Mouse (Mus musculus) heart, postnatal 0 days (tissue): ENCODE results near the gene Mrpl49. TPM values are rescaled to one million over a fixed set of nuclear protein-coding genes. Genes with fewer than 3 reads are reported as not detected.

Experiments
- ATAC-seq: fragments of 200-750 bp; cut with Nextera tagmentation; 2 replicates; pipeline ENCODE4 v1.8.0; 2017; ENCODE audit warnings: low read depth, moderate number of reproducible peaks, moderate library complexity; ENCODE audit not compliant: insufficient read depth
- DNase-seq: peaks from one replicate; pipeline ENCODE4 v3.0.0-alpha.2; 2016; ENCODE audit warnings: low spot score
- H3K27ac ChIP-seq: fragments of 300-500 bp; sonication (generic); 2 replicates; pipeline ENCODE4 v1.5.1; 2014; ENCODE audit warnings: low read depth, mild to moderate bottlenecking
- H3K27me3 ChIP-seq: fragments of 300-500 bp; sonication (generic); 2 replicates; pipeline ENCODE4 v1.6.1; 2014; ENCODE audit warnings: low read length, mixed read lengths; ENCODE audit not compliant: control insufficient read depth, insufficient read depth
- H3K36me3 ChIP-seq: fragments of 300-500 bp; sonication (generic); replicated peaks from 2 replicates; pipeline ENCODE4 v1.6.1; 2014; ENCODE audit warnings: low read length, mixed read lengths; ENCODE audit not compliant: control insufficient read depth, insufficient read depth
- H3K4me1 ChIP-seq: fragments of 300-500 bp; sonication (generic); 2 replicates; pipeline ENCODE4 v1.6.1; 2014; ENCODE audit warnings: antibody characterized with exemption; ENCODE audit not compliant: control insufficient read depth, insufficient read depth
- H3K4me2 ChIP-seq: fragments of 300-500 bp; sonication (generic); 2 replicates; pipeline ENCODE4 v1.6.1; 2014; ENCODE audit warnings: low read depth, mild to moderate bottlenecking, low read length, moderate library complexity
- H3K4me3 ChIP-seq: fragments of 300-500 bp; sonication (generic); 2 replicates; pipeline ENCODE4 v1.5.1; 2014; ENCODE audit warnings: low read depth, low read length
- H3K9ac ChIP-seq: fragments of 300-500 bp; sonication (generic); replicated peaks from 2 replicates; pipeline ENCODE4 v1.6.1; 2014; ENCODE audit warnings: low read depth, low read length, mixed read lengths
- H3K9me3 ChIP-seq: fragments of 300-500 bp; sonication (generic); replicated peaks from 2 replicates; pipeline ENCODE4 v1.6.1; 2016; ENCODE audit warnings: low read length; ENCODE audit not compliant: control insufficient read depth
- CTCF ChIP-seq: IDR thresholded peaks from 2 replicates; pipeline ENCODE4 v1.5.1; 2016; ENCODE audit warnings: antibody characterized with exemption, control low read depth, low read depth
- EP300 ChIP-seq: IDR thresholded peaks from 2 replicates; pipeline ENCODE4 v1.6.1; 2016; ENCODE audit warnings: antibody characterized with exemption, low read depth
- WGBS: fragments of 180-500 bp; shearing (Covaris S2); extraction: QIAGEN DNeasy Blood & Tissue Kit; methylation state at CpG from one replicate; pipeline ENCODE4 v1.1.7; 2014; 5-methylcytosine and 5-hydroxymethylcytosine counted together
- polyA plus RNA-seq: library from polyadenylated mRNA; unstranded; fragments of >200 nt; fragmentation: Nextera tagmentation; extraction: Ambion mirVana; gene quantifications from 2 replicates; pipeline ENCODE4 v1.2.1, GENCODE M21; 2015
- total RNA-seq: library from RNA; depleted of rRNA; stranded (reverse); fragments of >200 nt; gene quantifications from 2 replicates; pipeline ENCODE4 v1.2.3, GENCODE M21; 2014; ENCODE audit warnings: low replicate concordance

Mrpl49 gene
- total and polyA plus RNA-seq, 2 experiments from 2014 or later, result 37.1 to 49.7 TPM

DNA sequence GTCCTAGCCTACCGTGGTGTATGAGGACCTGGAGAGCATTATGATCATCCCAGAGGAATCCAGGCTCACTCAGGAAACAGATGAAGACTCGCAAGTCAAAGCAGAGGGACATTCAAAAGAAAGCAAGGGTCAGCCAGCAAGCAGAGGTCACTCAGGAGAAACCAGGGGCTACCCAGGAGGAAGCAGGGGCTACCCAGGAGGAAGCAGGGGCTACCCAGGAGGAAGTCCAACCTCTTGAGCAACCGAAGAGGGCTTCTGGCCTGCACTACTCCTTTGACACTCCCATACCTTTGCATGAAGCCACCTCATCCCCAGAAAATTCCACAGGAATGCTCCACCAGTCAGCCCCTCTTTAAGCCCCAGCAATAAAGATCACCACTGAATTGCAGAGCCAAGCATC is 40.3 kb upstream of the Mrpl49 start:
- Histone ChIP-seq H3K4me3 (no peak overlapping the region), H3K4me1 (no peaks in the 10 kb centered on the region), H3K36me3 (peaks cover 10% of the 10 kb centered on the region), H3K27ac (no peak overlapping the region), H3K9me3 (no peaks in the 10 kb centered on the region), H3K27me3 (no peaks in the 10 kb centered on the region), H3K9ac (no peak overlapping the region), H3K4me2 (no peak overlapping the region)
- 74% methylated on average over 3 of the region's 3 CpGs for WGBS
- TF ChIP-seq EP300 (no peak), CTCF (no peak)
- DNase-seq, result no peak
- ATAC-seq, result no peak

GRCm38 (mm10) chr19:6094119-6094518 is 36.5 kb upstream of the Mrpl49 start, which contains the start of gene AC131692.1:
TSS of gene AC131692.1 (plus strand) at chr19:6094419.
- Histone ChIP-seq H3K4me1 (no peaks in the 10 kb centered on the region), H3K27me3 (no peaks in the 10 kb centered on the region), H3K27ac (no peak within 1 kb of the TSS), H3K9ac (no peak within 1 kb of the TSS), H3K4me3 (no peak within 1 kb of the TSS), H3K9me3 (no peaks in the 10 kb centered on the region), H3K4me2 (no peak within 1 kb of the TSS), H3K36me3 (peaks cover 40% of the 10 kb centered on the region)
- ATAC-seq, result no peak
- no peak for TF ChIP-seq EP300
- TF ChIP-seq CTCF, result no peak
- DNase-seq, result no peak
- 84% methylated on average over 7 of the region's 7 CpGs for WGBS

DNA sequence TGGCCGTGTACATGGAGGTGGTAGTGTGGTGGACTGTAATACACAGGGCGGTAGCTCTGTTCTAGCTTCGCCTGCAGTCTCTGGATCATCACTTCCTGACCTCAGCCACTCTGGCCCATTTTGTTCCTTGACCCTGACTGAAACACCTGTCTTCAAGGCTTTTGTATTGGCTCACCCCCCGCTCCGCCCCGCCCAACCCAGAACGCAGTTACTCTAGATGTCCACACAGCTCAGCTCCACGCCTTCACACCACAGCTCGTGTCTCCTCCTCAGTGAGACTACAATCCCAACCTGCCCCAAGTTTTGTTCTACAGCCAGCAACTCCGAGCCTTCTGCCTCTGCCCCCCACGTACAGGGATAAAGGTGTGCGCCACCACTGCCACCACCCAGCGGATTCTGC is 31.3 kb upstream of the Mrpl49 start:
- DNase-seq (no peak), ATAC-seq (no peak)
- 89% methylated on average over 13 of the region's 13 CpGs for WGBS
- peaks cover 41% of the 10 kb centered on the region for H3K36me3 ChIP-seq
- no peaks in the 10 kb centered on the region for H3K27me3 ChIP-seq
- no peak overlapping the region for H3K9ac ChIP-seq
- peaks cover 11% of the 10 kb centered on the region for H3K4me1 ChIP-seq
- H3K4me3 ChIP-seq, result no peak overlapping the region
- no peak overlapping the region for H3K4me2 ChIP-seq
- H3K9me3 ChIP-seq, result no peaks in the 10 kb centered on the region
- TF ChIP-seq EP300 (no peak), CTCF (no peak)
- H3K27ac ChIP-seq, result no peak overlapping the region

GRCm38 (mm10) chr19:6085417-6085879 is 27.9 kb upstream of the Mrpl49 start:
- Histone ChIP-seq H3K4me2 (peak overlapping the region; percentile 87), H3K27me3 (no peaks in the 10 kb centered on the region), H3K4me3 (peak overlapping the region; percentile 72), H3K27ac (peak overlapping the region; percentile 52; the same call in 1 of the 2 replicates), H3K36me3 (peaks cover 38% of the 10 kb centered on the region), H3K9ac (peak overlapping the region; percentile 44), H3K9me3 (no peaks in the 10 kb centered on the region), H3K4me1 (peaks cover 13% of the 10 kb centered on the region)
- no peak for TF ChIP-seq EP300
- TF ChIP-seq CTCF, result no peak
- DNase-seq (peak; percentile 50), ATAC-seq (peak; percentile 59)
- WGBS, result 0% methylated on average over 17 of the region's 17 CpGs

DNA sequence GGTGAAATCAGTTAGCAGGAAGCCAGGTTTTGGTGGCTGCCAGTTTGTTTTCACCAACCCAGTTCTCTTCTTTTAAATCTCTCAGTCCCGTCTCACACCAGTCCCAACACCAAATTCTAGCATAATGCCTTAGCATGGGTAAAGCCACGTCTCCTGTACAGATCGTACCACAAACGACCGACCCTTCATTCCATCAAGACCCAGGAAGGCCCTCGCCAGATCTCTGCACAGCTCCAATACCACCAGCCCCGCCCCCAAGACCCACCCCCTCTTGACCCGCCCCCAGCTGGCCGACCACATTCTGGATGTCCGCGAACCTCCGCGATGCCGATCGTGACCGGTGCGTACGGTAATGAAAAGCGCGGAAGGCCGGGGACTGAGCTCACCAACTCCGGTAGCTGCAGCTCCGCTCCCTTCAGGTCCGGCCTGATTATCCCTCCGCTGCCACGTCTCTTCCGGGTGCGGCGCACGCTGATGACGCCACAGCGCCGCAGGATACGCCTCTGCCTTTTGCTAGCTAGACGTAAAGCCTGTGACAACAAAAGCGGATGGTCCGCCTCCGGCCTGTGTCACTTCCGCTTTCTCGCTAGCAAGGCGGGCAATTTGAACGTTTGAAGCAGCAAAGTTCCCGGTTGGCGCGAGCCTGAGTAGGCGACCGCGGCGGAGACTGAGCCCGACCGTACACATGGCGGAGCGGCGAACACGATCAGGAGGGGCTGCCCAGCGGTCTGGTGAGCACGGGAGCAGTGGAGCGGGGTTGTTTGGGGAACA is 27.1 kb upstream of the Mrpl49 start, which contains the start of the genes Zfpl1 and Cdca5:
Zfpl1 (minus strand) TSS at position 479 of the 771 bp plus-strand sequence.
Cdca5 (plus strand) TSS at position 506 of the 771 bp plus-strand sequence.
- Histone ChIP-seq H3K27me3 (no peaks in the 10 kb centered on the region), H3K36me3 (peaks cover 38% of the 10 kb centered on the region), H3K4me1 (peaks cover 13% of the 10 kb centered on the region), H3K9me3 (no peaks in the 10 kb centered on the region), H3K4me2 (peak within 1 kb of the TSS; percentile 87), H3K27ac (peak within 1 kb of the TSS; percentile 60), H3K9ac (peak within 1 kb of the TSS; percentile 73), H3K4me3 (peak within 1 kb of the TSS; percentile 72)
- DNase-seq, result peak; percentile 96
- under 1% methylated on average over 58 of the region's 58 CpGs for WGBS
- ATAC-seq, result peak; percentile 92
- 0 out of 2 replicates have a peak, but pooled peaks have one; percentile 56 for TF ChIP-seq EP300
- no peak for TF ChIP-seq CTCF
